Mouse (Mus musculus) macrophage (primary cell): ENCODE data around the gene Parp9. TPM values are rescaled to one million over a fixed set of nuclear protein-coding genes. Genes with fewer than 3 reads are reported as not detected.
"Not testable (repeated sequence)": the region's sequence is repeated elsewhere in the genome, so short reads cannot be mapped to it uniquely, and the experiment has no call there.

Source experiments
- H3K27ac ChIP-seq: fragments of 350-480 bp; formaldehyde crosslinking; 2 replicates; pipeline ENCODE4 v1.9.0; 2021
- H3K36me3 ChIP-seq: fragments of 350-480 bp; formaldehyde crosslinking; 2 replicates; pipeline ENCODE4 v1.9.0; 2021; ENCODE audit errors: inconsistent target
- H3K4me3 ChIP-seq: fragments of 350-480 bp; formaldehyde crosslinking; 2 replicates; pipeline ENCODE4 v1.9.0; 2021; ENCODE audit errors: inconsistent target
- H3K79me2 ChIP-seq: fragments of 350-480 bp; formaldehyde crosslinking; 2 replicates; pipeline ENCODE4 v1.9.0; 2021; ENCODE audit errors: inconsistent target
- WGBS: methylation state at CpG from one replicate; pipeline ENCODE4 v1.1.7; 2026; ENCODE audit warnings: inconsistent platforms; ENCODE audit not compliant: missing documents; 5-methylcytosine and 5-hydroxymethylcytosine counted together
- polyA plus RNA-seq: library from polyadenylated mRNA; stranded (reverse); fragments of 250-400 nt; gene quantifications from 3 replicates; pipeline ENCODE4 v1.2.4, GENCODE M21; 2018; ENCODE audit warnings: inconsistent platforms

Gene Parp9
- polyA plus RNA-seq, 1 experiment from 2014 or later, result 52.0 TPM

DNA sequence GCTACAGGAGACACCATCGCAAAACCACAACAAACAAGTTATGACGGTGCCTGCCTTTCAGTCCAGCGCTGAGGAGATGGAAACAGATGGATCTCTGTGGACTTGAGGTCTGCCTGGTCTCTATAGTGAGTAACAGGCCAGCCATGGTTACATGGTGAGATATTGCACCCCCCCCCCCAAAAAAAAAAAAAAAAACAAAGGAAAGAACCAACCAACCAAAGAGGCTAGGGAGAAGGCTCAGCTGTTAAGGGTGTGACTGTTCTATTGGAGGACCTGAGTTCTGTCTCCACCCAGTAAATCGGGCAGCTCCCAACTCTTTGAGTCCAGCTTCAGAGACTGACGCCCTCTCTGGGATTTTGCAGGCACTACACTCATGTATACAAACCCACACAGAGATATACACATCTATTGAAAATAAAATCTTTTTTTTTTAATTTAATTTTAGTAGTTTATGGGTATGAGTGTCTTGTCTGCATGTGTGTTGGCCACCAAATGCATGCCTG is 14.4 kb downstream of the Parp9 start:
- H3K4me3 ChIP-seq, result no peak overlapping the region
- H3K27ac ChIP-seq, result no peak overlapping the region
- WGBS, result 86% methylated on average over 5 of the region's 5 CpGs
- H3K79me2 ChIP-seq, result peaks cover 88% of the 10 kb centered on the region
- H3K36me3 ChIP-seq, result peaks cover 90% of the 10 kb centered on the region

- 92% methylated on average over 2 of the region's 4 CpGs for WGBS
- not testable (repeated sequence) for H3K27ac ChIP-seq, H3K79me2 ChIP-seq, H3K4me3 ChIP-seq
- H3K36me3 ChIP-seq, result peaks cover 79% of the 10 kb centered on the region
Observed at GRCm38 (mm10) chr16:35965991-35966390, 27.7 kb downstream of the Parp9 start.

- H3K79me2 ChIP-seq, result peaks cover 4% of the 10 kb centered on the region; the same call in 1 of the 2 replicates
- WGBS, result 79% methylated on average over 5 of the region's 5 CpGs
- H3K27ac ChIP-seq, result no peak overlapping the region
- H3K4me3 ChIP-seq, result no peak overlapping the region
- peaks cover 84% of the 10 kb centered on the region for H3K36me3 ChIP-seq
Observed at GRCm38 (mm10) chr16:35966411-35967115, 28.3 kb downstream of the Parp9 start.

DNA sequence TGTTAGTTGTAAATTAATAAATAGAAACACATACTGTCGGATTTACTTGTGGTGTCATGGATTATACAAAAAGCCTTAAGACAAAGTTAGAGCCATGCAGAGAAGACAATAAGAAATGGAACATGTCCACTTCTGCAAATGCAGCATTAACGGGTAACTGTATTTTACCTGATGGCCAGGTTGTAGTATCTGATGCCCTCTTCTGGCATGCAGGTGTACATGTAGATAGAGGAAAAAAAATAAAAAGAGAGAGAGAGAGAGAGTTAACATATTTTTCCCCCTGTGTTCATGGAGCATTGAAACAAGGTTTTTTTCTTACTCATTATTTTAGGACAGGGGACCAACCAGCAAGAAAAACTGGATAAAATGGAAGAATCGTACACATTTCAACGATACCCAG is 29.0 kb downstream of the Parp9 start:
- H3K27ac ChIP-seq, result no peak overlapping the region
- H3K79me2 ChIP-seq, result peaks cover 4% of the 10 kb centered on the region; the same call in 1 of the 2 replicates
- no peak overlapping the region for H3K4me3 ChIP-seq
- peaks cover 84% of the 10 kb centered on the region for H3K36me3 ChIP-seq
- WGBS, result 94% methylated on average over 4 of the region's 4 CpGs

DNA sequence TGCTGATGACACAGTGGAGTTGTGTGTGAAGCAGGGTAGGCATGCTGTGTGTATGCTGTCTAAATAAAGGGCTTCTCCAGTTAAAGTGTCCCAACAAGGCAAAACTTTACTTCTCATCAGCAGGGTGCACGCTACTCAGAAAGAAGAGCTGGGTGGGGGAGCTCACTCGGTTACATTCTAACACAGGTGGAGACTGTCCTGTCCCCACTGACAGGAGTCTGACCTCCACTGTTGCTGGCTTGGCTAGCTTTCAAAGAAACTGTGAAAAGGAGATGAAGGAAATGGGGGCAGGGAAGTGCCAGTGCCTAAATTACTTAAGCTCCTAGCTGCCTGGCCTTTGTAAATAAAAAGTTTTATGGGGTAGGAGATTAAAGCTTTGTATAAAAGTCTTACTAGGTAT is 29.9 kb downstream of the Parp9 start:
- Histone ChIP-seq H3K79me2 (peaks cover 4% of the 10 kb centered on the region; the same call in 1 of the 2 replicates), H3K36me3 (peaks cover 86% of the 10 kb centered on the region)

GRCm38 (mm10) chr16:35974021-35974420 is 35.8 kb downstream of the Parp9 start:
- Histone ChIP-seq H3K27ac (no peak overlapping the region), H3K4me3 (no peak overlapping the region), H3K79me2 (no peaks in the 10 kb centered on the region), H3K36me3 (peaks cover 38% of the 10 kb centered on the region)
- 88% methylated on average over 1 of the region's 1 CpGs for WGBS

More for the DNA sequence above, 29.9 kb downstream of the Parp9 start:
- Histone ChIP-seq H3K4me3 (no peak overlapping the region), H3K27ac (no peak overlapping the region)
- 93% methylated on average over 2 of the region's 2 CpGs for WGBS

DNA sequence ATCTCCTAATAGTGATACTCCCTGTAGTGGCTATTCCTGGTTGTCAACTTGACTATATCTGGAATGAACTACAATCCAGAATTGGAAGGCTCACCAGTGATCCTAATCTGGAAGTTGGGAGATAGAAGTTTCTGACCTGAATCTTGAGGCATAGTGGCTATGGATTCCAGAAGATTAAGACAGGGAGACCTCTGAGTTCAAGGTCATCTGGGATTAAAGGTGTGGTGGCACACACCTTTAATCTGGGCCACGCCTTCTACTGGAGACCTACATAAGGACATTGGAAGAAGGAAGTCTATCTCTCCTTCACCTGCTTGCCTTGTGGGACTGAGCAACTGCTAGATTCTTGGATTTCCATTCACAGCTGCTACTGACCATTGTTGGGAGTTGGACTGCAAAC is 40.2 kb downstream of the Parp9 start, which contains the start of gene Kpna1:
TSS of gene Kpna1 (plus strand) at position 301 of the 400 bp plus-strand sequence.
- H3K27ac ChIP-seq, H3K4me3 ChIP-seq, H3K79me2 ChIP-seq, H3K36me3 ChIP-seq: not testable (repeated sequence)
- WGBS, result 100% methylated on average over 1 of the region's 1 CpGs

- Histone ChIP-seq H3K27ac (no peak overlapping the region), H3K79me2 (peaks cover 25% of the 10 kb centered on the region), H3K36me3 (no peaks in the 10 kb centered on the region), H3K4me3 (no peak overlapping the region)
- 57% methylated on average over 19 of the region's 19 CpGs for WGBS
Observed at GRCm38 (mm10) chr16:35981363-35981821, 43.1 kb downstream of the Parp9 start.

- Histone ChIP-seq H3K36me3 (no peaks in the 10 kb centered on the region), H3K27ac (peak overlapping the region; percentile 15; the same call in 1 of the 2 replicates), H3K79me2 (peaks cover 37% of the 10 kb centered on the region), H3K4me3 (peak overlapping the region; percentile 51)
- WGBS, result 4% methylated on average over 15 of the region's 15 CpGs
Observed at GRCm38 (mm10) chr16:35982506-35982901, 44.2 kb downstream of the Parp9 start.

GRCm38 (mm10) chr16:35982902-35983516 is 44.7 kb downstream of the Parp9 start:
- Histone ChIP-seq H3K36me3 (no peaks in the 10 kb centered on the region), H3K27ac (peak overlapping the region; percentile 15; the same call in 1 of the 2 replicates), H3K79me2 (peaks cover 42% of the 10 kb centered on the region), H3K4me3 (peak overlapping the region; percentile 51)
- WGBS, result under 1% methylated on average over 54 of the region's 54 CpGs

- under 1% methylated on average over 53 of the region's 86 CpGs for WGBS
- H3K27ac ChIP-seq, result peak overlapping the region; percentile 29
- peak overlapping the region; percentile 63 for H3K4me3 ChIP-seq
- H3K36me3 ChIP-seq, result no peaks in the 10 kb centered on the region
- peaks cover 48% of the 10 kb centered on the region for H3K79me2 ChIP-seq
Observed at GRCm38 (mm10) chr16:35983517-35984101, 45.3 kb downstream of the Parp9 start.

DNA sequence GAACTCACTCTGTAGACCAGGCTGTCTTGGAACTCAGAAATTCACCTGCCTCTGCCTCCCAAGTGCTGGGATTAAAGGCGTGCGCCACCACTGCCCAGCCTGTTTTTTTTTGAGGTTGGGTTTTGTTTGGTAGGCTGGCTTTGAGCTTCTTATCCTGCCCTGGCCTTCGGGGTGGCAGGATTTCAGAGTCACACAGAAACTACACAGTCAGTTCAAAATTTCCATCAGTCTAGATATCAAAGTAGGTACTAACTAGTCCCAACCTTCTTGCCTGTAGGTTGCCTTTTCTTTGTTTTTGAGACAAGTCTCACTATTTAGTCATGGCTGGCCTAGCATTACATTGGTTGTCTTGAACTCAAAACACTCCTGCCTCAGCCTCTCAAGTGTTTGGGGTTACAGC is 46.2 kb downstream of the Parp9 start:
- peak overlapping the region; percentile 63 for H3K4me3 ChIP-seq

GRCm38 (mm10) chr16:35987930-35988329 is 49.7 kb downstream of the Parp9 start:
- WGBS, result 53% methylated on average over 1 of the region's 1 CpGs
- Histone ChIP-seq H3K4me3 (no peak overlapping the region), H3K27ac (no peak overlapping the region), H3K36me3 (no peaks in the 10 kb centered on the region), H3K79me2 (peaks cover 91% of the 10 kb centered on the region)

More for the DNA sequence above, 46.2 kb downstream of the Parp9 start:
- H3K79me2 ChIP-seq, result peaks cover 56% of the 10 kb centered on the region
- WGBS, result 48% methylated on average over 3 of the region's 3 CpGs
- H3K27ac ChIP-seq, result peak overlapping the region; percentile 29; the same call in 1 of the 2 replicates
- H3K36me3 ChIP-seq, result no peaks in the 10 kb centered on the region

DNA sequence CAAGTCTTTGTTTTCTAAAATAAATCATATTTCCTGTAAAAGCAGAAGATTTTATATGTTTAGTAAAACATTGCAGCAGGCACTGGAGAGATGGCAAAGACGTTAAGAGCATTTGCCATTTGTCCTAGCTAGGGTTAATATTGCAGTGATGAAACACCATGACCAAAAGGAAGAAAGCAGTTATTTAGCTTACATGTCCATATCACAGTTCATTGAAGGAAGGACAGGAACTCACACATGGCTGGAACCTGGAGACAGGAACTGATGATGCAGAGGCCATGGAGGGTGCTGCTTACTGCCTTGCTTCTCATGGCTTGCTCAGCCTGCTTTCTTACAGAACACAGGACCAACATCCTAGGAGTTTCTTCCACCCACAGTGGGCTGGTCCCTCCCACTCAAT is 54.1 kb downstream of the Parp9 start:
- Histone ChIP-seq H3K4me3 (no peak overlapping the region), H3K79me2 (peaks cover 100% of the 10 kb centered on the region), H3K36me3 (no peaks in the 10 kb centered on the region), H3K27ac (no peak overlapping the region)
- WGBS, result 47% methylated on average over 1 of the region's 1 CpGs
